Mouse (Mus musculus) neutrophil, adult 83 days (primary cell): ENCODE results near the gene Orc3. TPM values are rescaled to one million over a fixed set of nuclear protein-coding genes. Genes with fewer than 3 reads are reported as not detected.

Source experiments
- total RNA-seq, 2 experiments: library from RNA; stranded (reverse); gene quantifications; one replicate each; pipeline ENCODE4 v1.2.4; 2023

The Orc3 gene
- 10 to 100 TPM; 35.7 to 48.5 TPM for total RNA-seq

DNA sequence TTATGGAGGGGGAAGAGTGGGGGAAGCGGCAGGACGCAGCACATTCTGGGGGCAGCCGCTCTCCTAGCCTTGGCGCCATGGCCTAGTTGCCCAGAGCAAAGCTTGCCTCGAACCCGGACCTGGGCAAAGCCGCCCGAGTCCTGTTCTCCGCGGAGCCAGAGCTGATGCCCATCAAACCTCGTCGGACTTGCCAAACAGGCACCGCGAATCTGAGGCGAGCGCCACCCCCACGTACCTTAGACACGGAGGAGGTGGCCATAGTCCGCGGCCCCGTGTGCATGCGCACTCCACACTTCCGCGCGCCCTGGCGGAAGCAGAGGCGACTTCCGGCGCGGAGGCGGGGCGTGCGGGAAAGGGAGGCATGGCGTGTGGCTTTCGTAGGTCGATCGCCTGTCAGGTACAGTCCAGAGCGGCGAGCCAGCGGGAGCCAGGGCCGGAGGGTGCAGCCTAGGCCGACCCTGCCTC, at the start of gene Orc3, which contains the start of gene Rars2:
TSS of gene Orc3 (minus strand) at position 315 of the 465 bp plus-strand sequence.
TSS of gene Rars2 (plus strand) at position 328 of the 465 bp plus-strand sequence.

DNA sequence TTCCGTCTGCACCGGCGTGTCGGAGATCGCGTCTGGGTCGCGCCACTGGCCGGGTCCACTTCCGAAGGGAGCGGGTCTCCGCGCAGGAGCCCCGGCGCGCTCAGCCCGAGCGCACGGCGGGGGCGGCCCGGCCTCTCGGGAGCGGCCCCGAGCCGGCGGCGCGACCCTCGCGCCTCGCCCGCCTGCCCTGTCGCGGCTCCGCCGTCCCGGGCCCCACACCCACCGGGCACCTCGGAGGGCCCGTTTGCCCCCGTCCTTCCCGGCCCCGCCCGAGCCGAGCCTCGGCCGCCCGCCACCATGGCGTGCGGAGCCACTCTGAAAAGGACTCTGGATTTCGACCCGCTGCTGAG, 64.0 kb downstream of the Orc3 start, which contains the start of gene Akirin2:
TSS of gene Akirin2 (plus strand) at position 190 of the 350 bp plus-strand sequence.

Other genes starting within 250 kb of the Orc3 start
- 10 to 100 TPM; 44.8 to 46.4 TPM for gene Akirin2, start 64.0 kb downstream of the Orc3 start, total RNA-seq
- 10 to 100 TPM in 1 of 2 experiments, 1 to 10 TPM in 1; 7.6 to 12.9 TPM for gene Rars2, start within 50 bp of the Orc3 start, total RNA-seq
- gene Slc35a1, start 72.5 kb upstream of the Orc3 start, total RNA-seq, result 10 to 100 TPM in 1 of 2 experiments, 1 to 10 TPM in 1; 6.9 to 11.1 TPM
- gene Cfap206, start 115.3 kb upstream of the Orc3 start, total RNA-seq, result not detected
- gene Gm136, start 141.3 kb upstream of the Orc3 start, total RNA-seq, result not detected
- gene Smim8, start 163.5 kb upstream of the Orc3 start, total RNA-seq, result 1 to 10 TPM; 5.2 to 7.4 TPM